Mouse (Mus musculus): ENCODE measurements around the gene Wipi2. TPM values are rescaled to one million over a fixed set of nuclear protein-coding genes. Genes with fewer than 3 reads are reported as not detected.

The Wipi2 gene
- polyA plus RNA-seq, 1 experiment from 2014 or later, result 40.1 TPM

- H3K36me3 ChIP-seq (ENCODE audit: control insufficient read depth, insufficient read depth, low read length), result peaks cover 46% of the 10 kb centered on the region
- H3K4me3 ChIP-seq (ENCODE audit: low read depth, low read length), result no peak overlapping the region
- no peak overlapping the region for H3K9ac ChIP-seq (replicated peaks; ENCODE audit: low read depth, low read length)
- no peaks in the 10 kb centered on the region for H3K27me3 ChIP-seq (ENCODE audit: control insufficient read depth, insufficient read depth, low read length)
- ATAC-seq (ENCODE audit: insufficient number of reproducible peaks, insufficient read depth, low FRiP score, low read depth), result no peak
- H3K9me3 ChIP-seq (ENCODE audit: control insufficient read depth, low read depth, low read length), result no peaks in the 10 kb centered on the region
- no peaks in the 10 kb centered on the region for H3K4me1 ChIP-seq (ENCODE audit: control insufficient read depth, insufficient read depth, low read length)
- WGBS, result 89% methylated on average over 11 of the region's 11 CpGs
- no peak overlapping the region for H3K4me2 ChIP-seq (replicated peaks; ENCODE audit: low read depth, low read length)
- H3K27ac ChIP-seq (ENCODE audit: low read length), result no peak overlapping the region
Observed at GRCm38 (mm10) chr5:142668556-142669263, 41.2 kb downstream of the Wipi2 start.

GRCm38 (mm10) chr5:142669726-142670125, 42.2 kb downstream of the Wipi2 start:
- Histone ChIP-seq H3K27ac (ENCODE audit: low read length) (no peak overlapping the region), H3K27me3 (ENCODE audit: control insufficient read depth, insufficient read depth, low read length) (no peaks in the 10 kb centered on the region), H3K9me3 (ENCODE audit: control insufficient read depth, low read depth, low read length) (no peaks in the 10 kb centered on the region), H3K4me1 (ENCODE audit: control insufficient read depth, insufficient read depth, low read length) (no peaks in the 10 kb centered on the region), H3K4me3 (ENCODE audit: low read depth, low read length) (no peak overlapping the region), H3K9ac (replicated peaks; ENCODE audit: low read depth, low read length) (no peak overlapping the region), H3K4me2 (replicated peaks; ENCODE audit: low read depth, low read length) (no peak overlapping the region), H3K36me3 (ENCODE audit: control insufficient read depth, insufficient read depth, low read length) (peaks cover 39% of the 10 kb centered on the region)
- WGBS, result 84% methylated on average over 7 of the region's 7 CpGs
- ATAC-seq (ENCODE audit: insufficient number of reproducible peaks, insufficient read depth, low FRiP score, low read depth), result no peak

GRCm38 (mm10) chr5:142673082-142673481, 45.6 kb downstream of the Wipi2 start:
- H3K9me3 ChIP-seq (ENCODE audit: control insufficient read depth, low read depth, low read length), result no peaks in the 10 kb centered on the region
- H3K36me3 ChIP-seq (ENCODE audit: control insufficient read depth, insufficient read depth, low read length), result peaks cover 9% of the 10 kb centered on the region
- 27% methylated on average over 5 of the region's 5 CpGs for WGBS
- H3K4me3 ChIP-seq (ENCODE audit: low read depth, low read length), result no peak overlapping the region
- no peaks in the 10 kb centered on the region for H3K4me1 ChIP-seq (ENCODE audit: control insufficient read depth, insufficient read depth, low read length)
- H3K9ac ChIP-seq (replicated peaks; ENCODE audit: low read depth, low read length), result no peak overlapping the region
- no peak overlapping the region for H3K4me2 ChIP-seq (replicated peaks; ENCODE audit: low read depth, low read length)
- no peaks in the 10 kb centered on the region for H3K27me3 ChIP-seq (ENCODE audit: control insufficient read depth, insufficient read depth, low read length)
- no peak for ATAC-seq (ENCODE audit: insufficient number of reproducible peaks, insufficient read depth, low FRiP score, low read depth)
- H3K27ac ChIP-seq (ENCODE audit: low read length), result no peak overlapping the region

GRCm38 (mm10) chr5:142678141-142678571, 50.7 kb downstream of the Wipi2 start:
- no peaks in the 10 kb centered on the region for H3K4me1 ChIP-seq (ENCODE audit: control insufficient read depth, insufficient read depth, low read length)
- H3K36me3 ChIP-seq (ENCODE audit: control insufficient read depth, insufficient read depth, low read length), result no peaks in the 10 kb centered on the region
- 50% methylated on average over 7 of the region's 7 CpGs for WGBS
- no peak overlapping the region for H3K9ac ChIP-seq (replicated peaks; ENCODE audit: low read depth, low read length)
- H3K4me3 ChIP-seq (ENCODE audit: low read depth, low read length), result no peak overlapping the region
- H3K27me3 ChIP-seq (ENCODE audit: control insufficient read depth, insufficient read depth, low read length), result no peaks in the 10 kb centered on the region
- no peak overlapping the region for H3K4me2 ChIP-seq (replicated peaks; ENCODE audit: low read depth, low read length)
- H3K9me3 ChIP-seq (ENCODE audit: control insufficient read depth, low read depth, low read length), result no peaks in the 10 kb centered on the region
- H3K27ac ChIP-seq (ENCODE audit: low read length), result no peak overlapping the region
- ATAC-seq (ENCODE audit: insufficient number of reproducible peaks, insufficient read depth, low FRiP score, low read depth), result no peak

- no peaks in the 10 kb centered on the region for H3K27me3 ChIP-seq (ENCODE audit: control insufficient read depth, insufficient read depth, low read length)
- no peak overlapping the region for H3K4me3 ChIP-seq (ENCODE audit: low read depth, low read length)
- H3K36me3 ChIP-seq (ENCODE audit: control insufficient read depth, insufficient read depth, low read length), result no peaks in the 10 kb centered on the region
- H3K9me3 ChIP-seq (ENCODE audit: control insufficient read depth, low read depth, low read length), result no peaks in the 10 kb centered on the region
- no peak for ATAC-seq (ENCODE audit: insufficient number of reproducible peaks, insufficient read depth, low FRiP score, low read depth)
- 90% methylated on average over 1 of the region's 1 CpGs for WGBS
- no peak overlapping the region for H3K4me2 ChIP-seq (replicated peaks; ENCODE audit: low read depth, low read length)
- no peak overlapping the region for H3K9ac ChIP-seq (replicated peaks; ENCODE audit: low read depth, low read length)
- no peak overlapping the region for H3K27ac ChIP-seq (ENCODE audit: low read length)
- no peaks in the 10 kb centered on the region for H3K4me1 ChIP-seq (ENCODE audit: control insufficient read depth, insufficient read depth, low read length)
Observed at GRCm38 (mm10) chr5:142679065-142679464, 51.6 kb downstream of the Wipi2 start.

- Histone ChIP-seq H3K4me3 (ENCODE audit: low read depth, low read length) (no peak overlapping the region), H3K9ac (replicated peaks; ENCODE audit: low read depth, low read length) (no peak overlapping the region), H3K27ac (ENCODE audit: low read length) (no peak overlapping the region), H3K36me3 (ENCODE audit: control insufficient read depth, insufficient read depth, low read length) (no peaks in the 10 kb centered on the region), H3K9me3 (ENCODE audit: control insufficient read depth, low read depth, low read length) (no peaks in the 10 kb centered on the region), H3K4me2 (replicated peaks; ENCODE audit: low read depth, low read length) (no peak overlapping the region), H3K4me1 (ENCODE audit: control insufficient read depth, insufficient read depth, low read length) (no peaks in the 10 kb centered on the region), H3K27me3 (ENCODE audit: control insufficient read depth, insufficient read depth, low read length) (no peaks in the 10 kb centered on the region)
- WGBS, result 82% methylated on average over 3 of the region's 3 CpGs
- ATAC-seq (ENCODE audit: insufficient number of reproducible peaks, insufficient read depth, low FRiP score, low read depth), result no peak
Observed at GRCm38 (mm10) chr5:142681911-142682310, 54.4 kb downstream of the Wipi2 start.

- Histone ChIP-seq H3K4me1 (ENCODE audit: control insufficient read depth, insufficient read depth, low read length) (no peaks in the 10 kb centered on the region), H3K36me3 (ENCODE audit: control insufficient read depth, insufficient read depth, low read length) (no peaks in the 10 kb centered on the region), H3K9me3 (ENCODE audit: control insufficient read depth, low read depth, low read length) (no peaks in the 10 kb centered on the region), H3K27ac (ENCODE audit: low read length) (no peak overlapping the region), H3K4me2 (replicated peaks; ENCODE audit: low read depth, low read length) (no peak overlapping the region), H3K4me3 (ENCODE audit: low read depth, low read length) (no peak overlapping the region), H3K9ac (replicated peaks; ENCODE audit: low read depth, low read length) (no peak overlapping the region), H3K27me3 (ENCODE audit: control insufficient read depth, insufficient read depth, low read length) (no peaks in the 10 kb centered on the region)
- no peak for ATAC-seq (ENCODE audit: insufficient number of reproducible peaks, insufficient read depth, low FRiP score, low read depth)
- WGBS, result 86% methylated on average over 5 of the region's 5 CpGs
Observed at GRCm38 (mm10) chr5:142682529-142682928, 55.0 kb downstream of the Wipi2 start.

GRCm38 (mm10) chr5:142688866-142689265, 61.4 kb downstream of the Wipi2 start:
- Histone ChIP-seq H3K27me3 (ENCODE audit: control insufficient read depth, insufficient read depth, low read length) (no peaks in the 10 kb centered on the region), H3K4me1 (ENCODE audit: control insufficient read depth, insufficient read depth, low read length) (no peaks in the 10 kb centered on the region), H3K9me3 (ENCODE audit: control insufficient read depth, low read depth, low read length) (no peaks in the 10 kb centered on the region), H3K9ac (replicated peaks; ENCODE audit: low read depth, low read length) (no peak overlapping the region), H3K27ac (ENCODE audit: low read length) (no peak overlapping the region), H3K4me3 (ENCODE audit: low read depth, low read length) (no peak overlapping the region), H3K36me3 (ENCODE audit: control insufficient read depth, insufficient read depth, low read length) (no peaks in the 10 kb centered on the region), H3K4me2 (replicated peaks; ENCODE audit: low read depth, low read length) (no peak overlapping the region)
- WGBS, result 41% methylated on average over 6 of the region's 6 CpGs
- no peak for ATAC-seq (ENCODE audit: insufficient number of reproducible peaks, insufficient read depth, low FRiP score, low read depth)

GRCm38 (mm10) chr5:142690343-142690742, 62.8 kb downstream of the Wipi2 start:
- Histone ChIP-seq H3K36me3 (ENCODE audit: control insufficient read depth, insufficient read depth, low read length) (no peaks in the 10 kb centered on the region), H3K4me1 (ENCODE audit: control insufficient read depth, insufficient read depth, low read length) (no peaks in the 10 kb centered on the region), H3K9ac (replicated peaks; ENCODE audit: low read depth, low read length) (no peak overlapping the region), H3K27ac (ENCODE audit: low read length) (no peak overlapping the region), H3K27me3 (ENCODE audit: control insufficient read depth, insufficient read depth, low read length) (no peaks in the 10 kb centered on the region), H3K4me2 (replicated peaks; ENCODE audit: low read depth, low read length) (no peak overlapping the region), H3K9me3 (ENCODE audit: control insufficient read depth, low read depth, low read length) (no peaks in the 10 kb centered on the region), H3K4me3 (ENCODE audit: low read depth, low read length) (no peak overlapping the region)
- WGBS, result 74% methylated on average over 3 of the region's 3 CpGs
- no peak for ATAC-seq (ENCODE audit: insufficient number of reproducible peaks, insufficient read depth, low FRiP score, low read depth)

Measured in stomach, embryonic 14.5 days (tissue).